Mouse (Mus musculus) G1E (cell line): ENCODE results near the gene Casc4. TPM values are rescaled to one million over a fixed set of nuclear protein-coding genes. Genes with fewer than 3 reads are reported as not detected.
"Not testable (repeated sequence)": the region's sequence is repeated elsewhere in the genome, so short reads cannot be mapped to it uniquely, and the experiment has no call there.

Experiments
- ATAC-seq: 2 replicates; pipeline ENCODE4 v1.8.0; 2016; ENCODE audit warnings: mild to moderate bottlenecking; ENCODE audit not compliant: insufficient number of reproducible peaks, poor library complexity, low FRiP score, severe bottlenecking; ENCODE audit errors: extremely low read depth
- DNase-seq: peaks from one replicate; pipeline ENCODE4 v3.0.0; 2012; ENCODE audit warnings: low spot score
- H3K27me3 ChIP-seq: 2 replicates; pipeline ENCODE4 v1.6.1; 2012; ENCODE audit warnings: mild to moderate bottlenecking, low read length, inconsistent platforms; ENCODE audit not compliant: insufficient read depth
- H3K36me3 ChIP-seq: replicated peaks from 2 replicates; pipeline ENCODE3; 2012; ENCODE audit warnings: mild to moderate bottlenecking, inconsistent platforms
- H3K4me1 ChIP-seq: 2 replicates; pipeline ENCODE4 v1.6.1; 2012; ENCODE audit warnings: low read depth, low read length, inconsistent platforms, mixed read lengths; ENCODE audit not compliant: insufficient read depth
- H3K4me3 ChIP-seq: 2 replicates; pipeline ENCODE4 v1.5.1; 2012; ENCODE audit warnings: low read depth, mild to moderate bottlenecking, inconsistent platforms, low read length, moderate library complexity, mixed read lengths
- H3K9me3 ChIP-seq: replicated peaks from 2 replicates; pipeline ENCODE4 v1.6.1; 2012; ENCODE audit warnings: inconsistent platforms
- CTCF ChIP-seq: IDR thresholded peaks from 2 replicates; pipeline ENCODE4 v1.5.1; 2012; ENCODE audit warnings: low read depth, low read length, inconsistent platforms, mixed read lengths
- GATA1 ChIP-seq: IDR thresholded peaks from 2 replicates; pipeline ENCODE4 v1.6.1; 2012; ENCODE audit warnings: borderline replicate concordance, low read length, inconsistent platforms, mixed read lengths
- GATA2 ChIP-seq: IDR thresholded peaks from 2 replicates; pipeline ENCODE4 v1.6.1; 2012; ENCODE audit warnings: low read depth, low read length, inconsistent platforms, borderline replicate concordance
- POLR2AphosphoS5 ChIP-seq: IDR thresholded peaks from 2 replicates; pipeline ENCODE4 v1.6.1; 2012; ENCODE audit warnings: low read depth, low read length, inconsistent platforms; ENCODE audit not compliant: insufficient replicate concordance
- TAL1 ChIP-seq: conservative IDR thresholded peaks from 2 replicates; pipeline ENCODE4 v1.6.1; 2012; ENCODE audit warnings: low read depth, low read length, inconsistent platforms, mixed read lengths
- polyA plus RNA-seq: library from polyadenylated mRNA; stranded (reverse); fragments of >175 nt; gene quantifications from 2 replicates; pipeline ENCODE4 v1.2.3, GENCODE M21; 2012
- total RNA-seq, 2 experiments: library from RNA; stranded (forward) in 1 of 2; stranded (reverse) in 1 of 2; fragments of 200-1000 nt in 1 of 2; fragments of >200 nt in 1 of 2; fragmentation: Nextera tagmentation in 1 of 2; gene quantifications; 2 replicates each; pipeline ENCODE4 v1.2.3; 2014 to 2017

Casc4 gene
- total and polyA plus RNA-seq, 3 experiments: 16.9 to 51.8 (median 38.6) TPM

DNA sequence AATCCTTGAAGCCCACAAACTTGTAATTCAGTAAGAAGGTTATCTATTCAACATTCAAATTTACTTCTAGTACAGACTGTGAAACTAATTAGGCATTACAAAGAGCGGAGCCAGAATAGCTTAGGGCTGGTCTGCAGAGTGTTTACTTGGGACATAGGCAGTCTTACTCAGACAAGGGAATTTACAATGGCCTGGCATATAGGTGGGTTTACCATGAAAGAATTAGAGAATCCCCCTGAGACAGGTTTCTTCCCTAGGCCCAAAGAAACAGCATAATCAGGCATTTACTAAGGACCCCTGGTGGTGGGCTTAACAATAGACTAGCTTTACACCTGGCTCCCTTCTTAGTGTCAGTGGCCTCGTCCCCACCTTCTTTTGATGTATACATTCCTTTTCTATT lies 28.5 kb downstream of the Casc4 start:
- no peaks in the 10 kb centered on the region for H3K4me1 ChIP-seq
- H3K9me3 ChIP-seq: no peaks in the 10 kb centered on the region
- DNase-seq (no peak), ATAC-seq (no peak)
- H3K4me3 ChIP-seq: no peak overlapping the region
- TF ChIP-seq POLR2AphosphoS5 (no peak), CTCF (no peak), GATA1 (no peak), GATA2 (no peak), TAL1 (no peak)
- H3K27me3 ChIP-seq: no peaks in the 10 kb centered on the region
- no peaks in the 10 kb centered on the region for H3K36me3 ChIP-seq

DNA sequence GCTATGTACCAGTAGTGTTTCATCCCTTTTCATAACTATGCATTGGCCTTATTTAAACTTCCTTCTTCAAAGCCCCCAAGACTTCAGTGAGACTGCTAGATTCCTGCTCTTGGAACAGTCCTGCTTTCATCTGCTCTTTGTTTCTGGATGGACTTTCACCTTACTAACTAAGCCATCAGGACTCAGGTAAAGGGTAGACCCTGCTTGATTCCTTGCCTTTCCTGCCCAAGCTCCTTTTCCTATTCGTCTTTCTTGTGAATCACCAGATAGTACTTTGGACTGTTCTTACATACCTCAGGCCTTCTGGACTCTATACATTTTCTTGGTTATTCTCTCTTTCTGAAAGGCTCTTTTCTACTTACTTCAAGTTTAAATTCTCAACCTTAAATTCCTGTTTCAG lies 30.1 kb downstream of the Casc4 start:
- Histone ChIP-seq H3K36me3 (peaks cover 10% of the 10 kb centered on the region), H3K27me3 (no peaks in the 10 kb centered on the region), H3K4me1 (no peaks in the 10 kb centered on the region), H3K4me3 (no peak overlapping the region), H3K9me3 (no peaks in the 10 kb centered on the region)
- no peak for TF ChIP-seq POLR2AphosphoS5
- TF ChIP-seq GATA1: no peak
- TF ChIP-seq TAL1: no peak
- TF ChIP-seq GATA2: no peak
- no peak for TF ChIP-seq CTCF
- DNase-seq (no peak), ATAC-seq (no peak)

DNA sequence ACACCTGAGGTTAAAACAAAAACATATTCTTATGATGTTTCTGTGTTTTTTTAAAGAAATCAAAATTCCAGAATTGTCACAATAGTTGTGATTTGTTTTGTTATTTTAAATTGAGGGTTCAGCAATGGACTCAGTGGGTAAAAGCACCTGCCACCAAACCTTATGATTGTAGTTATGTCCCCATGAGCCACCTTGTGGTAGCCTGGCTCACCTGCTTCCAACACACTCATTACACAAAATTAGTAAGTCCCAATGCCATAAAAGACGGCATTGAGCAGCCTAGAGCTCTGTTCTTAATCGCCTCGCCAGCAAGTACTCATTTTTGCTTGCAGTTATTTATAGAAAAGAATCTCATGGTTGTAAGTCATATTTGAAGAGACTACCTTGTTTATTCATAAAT lies 43.2 kb downstream of the Casc4 start:
- no peak overlapping the region for H3K4me3 ChIP-seq
- no peaks in the 10 kb centered on the region for H3K9me3 ChIP-seq
- peaks cover 49% of the 10 kb centered on the region for H3K36me3 ChIP-seq
- no peak for ATAC-seq
- TF ChIP-seq GATA1: no peak
- no peak for TF ChIP-seq CTCF
- no peak for TF ChIP-seq TAL1
- no peak for TF ChIP-seq POLR2AphosphoS5
- TF ChIP-seq GATA2: no peak
- no peaks in the 10 kb centered on the region for H3K27me3 ChIP-seq
- H3K4me1 ChIP-seq: no peaks in the 10 kb centered on the region
- DNase-seq: no peak

DNA sequence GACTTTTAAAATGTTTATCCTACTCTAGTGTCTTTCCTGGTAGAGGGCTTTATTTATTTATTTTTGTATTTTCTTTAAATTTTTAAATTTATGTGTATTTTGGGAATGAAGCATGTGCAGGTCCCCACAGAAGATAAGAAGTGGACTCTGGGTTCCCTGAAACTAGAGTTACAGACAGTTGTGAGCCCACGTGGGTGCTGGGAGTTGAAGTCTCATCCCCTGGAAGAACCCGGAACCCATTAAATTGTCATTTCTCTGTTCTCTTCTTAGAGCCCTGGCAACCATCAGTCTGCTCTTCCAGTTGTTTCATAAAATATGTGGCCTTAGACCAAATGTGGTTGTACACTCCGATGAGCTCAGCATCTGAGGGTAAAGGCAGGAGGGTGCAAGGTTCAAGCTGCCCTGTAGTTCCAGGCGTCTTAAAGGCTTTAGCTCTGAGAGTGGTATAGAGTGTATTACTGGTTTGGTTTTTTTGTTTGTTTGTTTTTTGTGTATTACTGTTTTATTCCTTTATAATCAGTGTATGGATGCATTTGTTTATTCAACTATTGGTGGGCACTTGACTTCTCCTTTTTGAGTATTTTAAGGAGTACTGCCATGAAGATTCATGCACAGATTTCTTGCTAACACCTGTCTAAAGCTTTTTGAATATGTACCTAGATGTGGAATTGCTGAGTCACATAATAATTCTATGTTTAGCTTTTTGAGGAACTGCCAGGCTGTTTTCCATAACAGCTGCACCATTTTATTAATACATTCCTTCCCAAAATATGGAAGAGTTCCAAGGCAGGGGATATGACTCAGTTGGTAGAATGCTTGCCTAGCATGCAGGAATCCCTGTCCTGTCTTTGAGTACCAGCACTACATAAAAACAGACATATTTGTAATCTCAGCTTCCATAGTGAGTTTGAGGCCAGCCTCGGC lies 49.5 kb downstream of the Casc4 start:
- DNase-seq (no peak), ATAC-seq (no peak)
- H3K36me3 ChIP-seq: peaks cover 31% of the 10 kb centered on the region
- TF ChIP-seq GATA1 (no peak), GATA2 (no peak), CTCF (no peak), TAL1 (no peak), POLR2AphosphoS5 (no peak)
- no peaks in the 10 kb centered on the region for H3K4me1 ChIP-seq
- H3K27me3 ChIP-seq: no peaks in the 10 kb centered on the region
- no peak overlapping the region for H3K4me3 ChIP-seq
- no peaks in the 10 kb centered on the region for H3K9me3 ChIP-seq

DNA sequence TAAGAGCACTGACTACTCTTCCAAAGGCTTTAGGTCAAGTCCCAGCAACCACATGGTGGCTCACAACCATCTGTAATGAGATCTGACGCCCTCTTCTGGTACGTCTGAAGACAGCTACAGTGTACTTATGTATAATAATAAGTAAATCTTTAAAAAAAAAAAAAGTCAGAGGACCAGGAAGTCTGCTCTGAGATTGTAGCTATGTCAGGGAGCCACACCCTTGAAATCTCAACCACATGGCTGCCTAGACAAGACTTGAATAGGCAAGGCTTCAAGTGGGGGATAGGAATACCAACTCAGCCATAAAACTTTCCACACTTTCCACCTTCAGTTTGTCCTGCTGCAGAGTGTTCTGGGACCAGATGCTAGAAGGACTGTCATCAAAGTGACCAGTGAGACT lies 70.9 kb downstream of the Casc4 start:
- not testable (repeated sequence) for H3K9me3 ChIP-seq, H3K4me3 ChIP-seq, H3K4me1 ChIP-seq, DNase-seq, ATAC-seq, H3K27me3 ChIP-seq
- peaks cover 14% of the 10 kb centered on the region for H3K36me3 ChIP-seq

DNA sequence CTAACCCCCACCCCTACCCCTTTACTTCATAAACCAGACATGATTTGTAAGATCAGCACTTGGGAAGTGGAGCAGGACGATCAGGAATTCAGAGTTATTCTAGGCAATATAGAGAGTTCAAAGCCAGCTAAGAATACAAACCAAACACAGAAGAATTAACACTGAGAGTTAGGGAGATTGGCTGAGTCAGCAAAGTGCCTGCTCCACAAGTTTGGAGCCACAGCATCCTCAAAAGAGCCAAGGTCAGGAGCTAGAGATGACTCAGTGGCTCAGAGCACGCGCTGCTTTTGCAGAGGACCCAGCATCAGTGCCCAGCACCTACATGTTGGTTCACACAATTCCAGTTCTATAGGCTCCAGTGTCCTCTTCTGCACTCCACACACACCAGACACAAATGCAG lies 76.6 kb downstream of the Casc4 start:
- H3K4me1 ChIP-seq: no peaks in the 10 kb centered on the region
- H3K27me3 ChIP-seq: no peaks in the 10 kb centered on the region
- H3K36me3 ChIP-seq: no peaks in the 10 kb centered on the region
- no peaks in the 10 kb centered on the region for H3K9me3 ChIP-seq
- H3K4me3 ChIP-seq: no peak overlapping the region
- TF ChIP-seq GATA2 (no peak), POLR2AphosphoS5 (no peak), CTCF (no peak), GATA1 (no peak), TAL1 (no peak)
- ATAC-seq (no peak), DNase-seq (no peak)
